Mouse (Mus musculus) layer of hippocampus, adult 6 months (tissue): ENCODE measurements around the gene Cntd1. TPM values are rescaled to one million over a fixed set of nuclear protein-coding genes. Genes with fewer than 3 reads are reported as not detected.

Experiments used
- long read RNA-seq, 2 experiments: library from polyadenylated mRNA; unstranded; transcript quantifications; one replicate each; pipeline ENCODE4 v2.0.0; 2019 to 2020
- polyA plus RNA-seq: library from polyadenylated mRNA; unstranded; fragments of <200 nt; fragmentation: Nextera tagmentation; gene quantifications from 2 replicates; pipeline ENCODE4 v1.2.3, GENCODE M21; 2021

The Cntd1 gene
- 0.13 and 0.14 TPM in 2 replicates for polyA plus RNA-seq
- long read RNA-seq, experiment 1, result 0 reads
- long read RNA-seq, experiment 2, partial matches to known transcripts, result 1 of 4 reads
- long read RNA-seq, experiment 2, other reads (novel, unspliced or antisense), result 0 of 4 reads

DNA sequence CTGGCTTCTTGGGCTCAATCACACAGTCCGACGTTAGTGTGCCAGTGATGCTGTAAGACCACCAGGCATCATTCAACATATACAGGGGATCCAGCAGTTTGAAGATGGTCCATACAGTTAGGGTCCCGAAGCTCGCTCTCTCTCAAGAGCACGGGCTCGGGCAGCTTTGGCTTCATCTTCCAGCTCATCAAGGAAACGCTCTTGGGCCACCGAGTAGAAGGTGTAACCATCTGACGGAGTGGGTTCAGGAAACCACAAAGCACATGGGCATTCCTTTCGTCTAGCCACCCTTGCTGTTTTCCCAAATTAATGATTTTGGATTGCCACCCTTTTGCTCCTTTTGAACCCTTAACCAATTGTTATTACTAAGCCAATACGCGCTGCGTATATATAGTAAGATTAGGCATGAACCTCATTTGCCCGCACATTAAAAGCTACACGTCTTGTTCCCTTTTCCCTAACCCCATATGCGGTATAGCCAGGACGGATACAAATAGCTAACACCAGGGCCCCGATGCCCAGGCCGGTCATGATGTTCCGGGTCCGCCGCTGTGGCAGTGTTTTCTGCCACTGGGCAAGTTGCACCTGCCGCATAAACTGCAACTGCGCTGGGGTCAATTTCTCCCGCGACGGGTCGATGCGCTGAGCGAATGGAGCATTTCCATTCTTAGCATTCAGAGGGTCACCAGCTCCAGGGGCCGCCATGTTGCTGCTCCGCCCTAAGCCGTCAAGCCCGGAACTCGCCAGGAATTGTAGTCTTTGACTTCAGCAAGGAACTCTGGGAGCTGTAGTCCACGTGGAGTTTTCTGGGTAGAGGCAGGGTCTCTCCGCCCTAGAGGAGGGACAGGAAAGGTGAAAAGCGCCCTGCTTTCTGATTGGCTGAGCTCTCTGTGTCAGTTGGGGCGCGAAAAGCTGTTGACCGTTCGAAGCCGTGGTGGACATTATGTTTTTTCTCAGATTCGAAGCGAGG, at the start of gene Cntd1, which contains the start of gene Coa3:
Cntd1 (plus strand) TSS at position 790 of the 970 bp plus-strand sequence.
Coa3 (minus strand) TSS at position 892 of the 970 bp plus-strand sequence.

GRCm38 (mm10) chr11:101245855-101246701, 32.7 kb upstream of the Cntd1 start, which contains the start of gene Ramp2:
Gene Ramp2 (plus strand): TSS chr11:101246028.

GRCm38 (mm10) chr11:101253613-101254389, 25.0 kb upstream of the Cntd1 start, which contains the start of gene Vps25:
Gene Vps25 (plus strand): TSS chr11:101253707.

DNA sequence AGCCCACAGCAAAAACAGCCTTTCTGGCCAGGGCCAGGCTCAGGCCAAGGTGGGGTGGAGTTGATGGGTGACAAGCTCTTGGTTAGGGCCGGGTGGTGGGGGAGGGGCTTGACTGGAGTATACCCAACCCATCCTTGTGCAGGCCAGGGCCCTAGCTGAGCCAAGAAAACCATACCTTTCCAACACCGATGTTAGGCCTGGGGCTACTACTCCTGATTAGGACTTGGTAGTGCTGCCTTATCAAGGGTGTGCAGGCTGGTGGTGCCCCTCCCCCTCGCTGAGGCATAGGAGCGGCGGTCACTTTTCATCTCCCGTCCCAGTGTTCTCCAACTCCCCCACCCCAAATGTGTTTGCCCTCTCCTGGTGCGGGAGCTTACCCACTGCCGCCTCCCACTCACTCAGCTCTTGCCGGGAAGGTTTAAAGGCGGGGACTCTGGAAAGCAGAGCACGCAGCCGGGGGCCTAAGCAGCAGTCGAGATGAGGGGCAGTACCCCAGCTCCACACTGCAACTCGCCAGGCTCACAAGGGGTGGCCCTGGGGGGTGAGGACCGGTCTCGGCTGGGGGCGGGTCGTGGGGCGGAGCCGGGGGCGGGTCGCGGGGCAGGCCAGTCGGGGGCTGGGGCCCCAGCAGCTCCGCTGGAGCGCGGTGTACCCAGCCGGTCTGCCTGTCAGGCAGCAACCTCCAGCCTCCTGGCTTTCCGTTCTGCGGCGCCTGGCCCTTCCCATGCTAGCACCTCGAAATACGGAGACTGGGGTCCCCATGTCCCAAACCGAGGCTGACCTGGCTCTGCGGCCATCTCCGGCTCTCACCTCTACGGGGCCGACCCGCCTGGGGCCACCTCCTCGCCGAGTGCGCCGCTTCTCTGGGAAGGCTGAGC, 18.6 kb upstream of the Cntd1 start, which contains the start of gene Wnk4:
Wnk4 (plus strand) TSS at position 620 of the 878 bp plus-strand sequence.

GRCm38 (mm10) chr11:101302004-101302798, 23.4 kb downstream of the Cntd1 start, which contains the start of gene Becn1:
Gene Becn1 (minus strand): TSS chr11:101302286.

GRCm38 (mm10) chr11:101315665-101316500, 37.1 kb downstream of the Cntd1 start, which contains the start of gene Psme3:
Gene Psme3 (plus strand): TSS chr11:101316213.

GRCm38 (mm10) chr11:101324763-101325162, 46.0 kb downstream of the Cntd1 start, which contains the start of gene Aoc2:
Gene Aoc2 (plus strand): TSS chr11:101325063.

DNA sequence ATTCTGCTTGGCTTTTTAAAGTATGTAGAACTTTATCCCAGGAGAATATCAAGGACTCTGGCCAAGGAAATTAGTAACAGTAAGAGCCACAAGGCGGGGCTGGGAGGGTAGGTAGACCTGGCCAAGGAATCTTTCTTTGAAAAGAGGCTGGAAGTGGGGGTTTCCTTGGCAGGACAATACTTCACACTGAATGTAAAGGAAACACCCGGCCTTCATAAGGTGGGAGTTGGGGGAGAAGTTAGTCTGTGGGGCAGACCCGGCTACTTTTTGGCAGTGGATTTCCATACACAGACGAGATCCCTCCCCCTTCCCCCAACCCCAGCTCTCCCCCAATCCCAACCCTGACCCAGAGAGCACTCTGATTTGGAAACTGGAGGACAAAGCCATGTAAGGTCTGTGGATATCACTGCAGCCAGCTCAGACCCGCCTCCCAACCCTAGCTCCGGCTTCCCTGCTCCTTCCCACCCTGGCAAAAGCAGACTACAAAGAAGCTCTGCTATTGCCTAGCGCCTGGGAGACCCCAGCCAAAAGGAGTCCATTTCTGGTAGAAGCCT, 51.6 kb downstream of the Cntd1 start, which contains the start of gene Aoc3:
Aoc3 (plus strand) TSS at position 235 of the 554 bp plus-strand sequence.

Other genes starting within 250 kb of the Cntd1 start
- 9.6 and 12.1 TPM in 2 replicates for gene Naglu, start 209.0 kb upstream of the Cntd1 start, polyA plus RNA-seq
- not detected in 2 replicates for gene Hsd17b1, start 200.6 kb upstream of the Cntd1 start, polyA plus RNA-seq
- 35.8 and 36.1 TPM in 2 replicates for gene Coasy, start 196.4 kb upstream of the Cntd1 start, polyA plus RNA-seq
- 63.4 and 67.0 TPM in 2 replicates for gene Mlx, start 191.7 kb upstream of the Cntd1 start, polyA plus RNA-seq
- gene Psmc3ip, start 183.6 kb upstream of the Cntd1 start, polyA plus RNA-seq, result 5.3 and 6.0 TPM in 2 replicates
- 7.9 and 8.1 TPM in 2 replicates for gene Retreg3, start 159.1 kb upstream of the Cntd1 start, polyA plus RNA-seq
- 52.5 and 59.1 TPM in 2 replicates for gene Tubg1, start 159.1 kb upstream of the Cntd1 start, polyA plus RNA-seq
- gene Tubg2, start 123.1 kb upstream of the Cntd1 start, polyA plus RNA-seq, result 49.2 and 55.2 TPM in 2 replicates
- gene Cntnap1, start 108.5 kb upstream of the Cntd1 start, polyA plus RNA-seq, result 14.1 and 15.8 TPM in 2 replicates
- 2.0 and 3.2 TPM in 2 replicates for gene Plekhh3, start 107.7 kb upstream of the Cntd1 start, polyA plus RNA-seq
- 0.23 and 0.53 TPM in 2 replicates for gene Ccr10, start 103.6 kb upstream of the Cntd1 start, polyA plus RNA-seq
- gene Ezh1, start 52.5 kb upstream of the Cntd1 start, polyA plus RNA-seq, result 30.9 and 32.5 TPM in 2 replicates
- gene Ramp2, start 33.0 kb upstream of the Cntd1 start, polyA plus RNA-seq, result 78.1 and 88.2 TPM in 2 replicates
- 180 and 205 TPM in 2 replicates for gene Vps25, start 25.3 kb upstream of the Cntd1 start, polyA plus RNA-seq
- gene Wnk4, start 18.4 kb upstream of the Cntd1 start, polyA plus RNA-seq, result 1.1 and 1.8 TPM in 2 replicates
- gene Coa3, start 102 bp downstream of the Cntd1 start, polyA plus RNA-seq, result 427 and 478 TPM in 2 replicates
- gene Becn1, start 23.3 kb downstream of the Cntd1 start, polyA plus RNA-seq, result 197 and 208 TPM in 2 replicates
- gene Psme3, start 37.2 kb downstream of the Cntd1 start, polyA plus RNA-seq, result 16.3 and 17.7 TPM in 2 replicates
- gene Aoc2, start 46.1 kb downstream of the Cntd1 start, polyA plus RNA-seq, result 0.21 and 0.29 TPM in 2 replicates
- 0.08 and 0.16 TPM in 2 replicates for gene Aoc3, start 51.6 kb downstream of the Cntd1 start, polyA plus RNA-seq
- gene G6pc, start 88.5 kb downstream of the Cntd1 start, polyA plus RNA-seq, result not detected in 2 replicates
- gene Aarsd1, start 138.6 kb downstream of the Cntd1 start, polyA plus RNA-seq, result 87.9 and 90.1 TPM in 2 replicates
- gene Gm27029, start 145.8 kb downstream of the Cntd1 start, polyA plus RNA-seq, result 7.8 and 8.1 TPM in 2 replicates
- gene Rundc1, start 146.1 kb downstream of the Cntd1 start, polyA plus RNA-seq, result 19.2 and 22.5 TPM in 2 replicates
- 2.1 and 3.0 TPM in 2 replicates for gene Ptges3l, start 146.3 kb downstream of the Cntd1 start, polyA plus RNA-seq
- gene Rpl27, start 163.3 kb downstream of the Cntd1 start, polyA plus RNA-seq, result 1,000 and 1,005 TPM in 2 replicates
- 5.7 and 6.2 TPM in 2 replicates for gene Ifi35, start 169.4 kb downstream of the Cntd1 start, polyA plus RNA-seq
- 17.9 and 18.2 TPM in 2 replicates for gene Rnd2, start 186.0 kb downstream of the Cntd1 start, polyA plus RNA-seq
- 10.1 and 13.2 TPM in 2 replicates for gene Vat1, start 187.2 kb downstream of the Cntd1 start, polyA plus RNA-seq